Mouse (Mus musculus): ENCODE data around the gene Scaper. TPM values are rescaled to one million over a fixed set of nuclear protein-coding genes. Genes with fewer than 3 reads are reported as not detected.
A peak's percentile ranks its signal among the peaks of the same experiment; 100 is the strongest.

Scaper gene
- polyA plus RNA-seq, 1 experiment from 2014 or later = 9.2 TPM

- peak; percentile 70 for DNase-seq (ENCODE audit: low spot score)
Measured at GRCm38 (mm10) chr9:55540888-55541287, 397.0 kb downstream of the Scaper start.

DNA sequence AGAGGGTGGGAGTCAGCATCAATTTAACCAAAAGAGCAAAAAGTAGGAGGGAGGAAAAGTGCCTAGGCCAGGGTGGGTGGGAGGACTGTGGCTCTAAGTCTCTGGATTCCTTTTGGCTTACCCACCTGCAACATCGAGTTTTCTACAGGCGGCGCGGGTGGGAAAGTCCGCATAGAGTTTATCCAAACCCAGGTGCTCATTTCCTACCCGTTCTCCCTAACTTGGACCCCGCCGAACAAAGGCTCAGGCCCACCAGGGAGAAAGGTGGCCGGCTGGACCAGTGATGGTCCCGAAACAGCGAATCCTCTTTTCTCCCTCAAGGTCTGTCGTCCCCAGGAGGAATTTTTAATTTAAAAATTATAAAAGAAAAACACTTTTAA, 397.5 kb downstream of the Scaper start:
- no peak for DNase-seq (ENCODE audit: low spot score)

DNA sequence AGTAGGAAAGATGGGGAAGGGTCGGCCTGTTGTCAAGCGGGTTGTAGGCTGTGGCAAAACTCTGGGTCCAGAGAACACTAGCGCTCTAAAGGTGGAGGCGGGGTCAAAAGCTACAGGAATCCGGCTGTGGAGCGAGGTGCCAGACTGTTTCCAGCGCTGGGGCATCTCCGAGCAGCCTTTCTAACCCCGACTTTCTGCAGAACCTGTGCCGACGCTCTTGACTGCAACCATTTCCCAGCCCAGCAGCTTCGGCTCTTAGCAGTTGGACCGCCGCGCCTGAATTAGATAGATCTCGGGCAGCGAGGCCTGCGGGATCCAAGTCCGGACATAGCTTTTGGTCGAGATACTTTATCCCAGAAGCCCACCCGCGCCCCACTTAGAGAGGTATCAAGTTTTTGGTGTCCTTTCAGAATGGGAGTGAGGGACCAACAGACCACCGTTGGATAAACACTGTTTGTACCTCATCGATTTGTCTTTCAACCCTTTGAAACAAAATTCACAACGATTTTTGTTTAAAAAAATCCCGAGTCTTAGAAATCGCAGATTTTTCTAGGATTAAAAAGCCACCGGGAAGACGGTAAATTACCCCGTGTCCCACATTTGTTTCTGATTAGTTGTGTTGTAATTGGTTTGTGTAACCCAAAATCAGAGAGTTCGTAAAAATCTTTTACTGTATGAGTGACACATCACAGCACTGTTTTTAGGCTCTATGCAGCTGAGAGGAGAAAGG, 398.1 kb downstream of the Scaper start:
- DNase-seq (ENCODE audit: low spot score) = peak; percentile 8

GRCm38 (mm10) chr9:55539006-55539405, 398.9 kb downstream of the Scaper start:
- DNase-seq (ENCODE audit: low spot score) = no peak

DNA sequence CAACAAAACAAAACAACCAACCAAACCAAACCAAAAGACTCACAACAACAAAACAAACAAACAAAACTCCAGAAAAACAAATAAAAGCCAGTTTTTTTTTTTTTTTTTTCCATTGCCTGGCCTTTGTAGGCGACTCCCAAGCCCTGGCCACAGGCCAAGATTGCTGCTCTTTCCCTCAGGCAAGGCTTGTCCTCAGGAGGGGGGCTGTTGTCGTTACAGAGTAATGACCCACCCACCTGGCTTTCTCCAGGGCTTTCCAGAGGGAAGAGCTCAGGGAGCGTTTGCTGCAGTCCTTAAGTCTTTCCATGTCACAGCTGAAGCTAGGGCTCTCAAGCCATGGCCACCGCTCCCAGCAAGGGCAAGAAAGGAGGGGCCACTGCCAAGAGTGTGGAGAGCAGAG, 399.5 kb downstream of the Scaper start, which contains the start of gene Isl2:
TSS of gene Isl2 (plus strand) at position 296 of the 400 bp plus-strand sequence.
- no peak for DNase-seq (ENCODE audit: low spot score)

GRCm38 (mm10) chr9:55535907-55536306, 402.0 kb downstream of the Scaper start:
- peak; percentile 45 for DNase-seq (ENCODE audit: low spot score)

DNA sequence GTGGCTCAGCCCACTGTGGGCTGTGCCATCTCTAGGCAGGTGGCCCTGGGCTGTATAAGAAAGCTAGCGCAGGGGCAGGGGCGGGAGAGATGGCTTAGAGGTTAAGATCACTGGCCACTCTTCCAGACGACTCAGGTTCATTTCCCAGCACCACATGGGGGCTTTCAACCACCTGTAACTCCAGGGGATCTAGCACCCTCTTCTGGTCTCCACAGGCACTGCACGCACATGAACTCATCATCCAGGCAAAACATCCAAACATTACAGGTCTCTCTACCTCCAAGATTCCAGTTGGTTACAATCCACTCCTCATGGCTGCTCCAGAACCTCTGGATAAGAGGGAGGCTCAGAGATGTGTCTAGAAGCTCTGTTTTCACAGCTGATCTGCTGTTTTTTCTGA, 412.2 kb downstream of the Scaper start:
- peak; percentile 38 for DNase-seq (ENCODE audit: low spot score)

GRCm38 (mm10) chr9:55512027-55512543, 425.8 kb downstream of the Scaper start, which contains the start of gene Etfa:
Gene Etfa, minus strand, starts transcription at chr9:55512243.
- DNase-seq (ENCODE audit: low spot score) = peak; percentile 97

DNA sequence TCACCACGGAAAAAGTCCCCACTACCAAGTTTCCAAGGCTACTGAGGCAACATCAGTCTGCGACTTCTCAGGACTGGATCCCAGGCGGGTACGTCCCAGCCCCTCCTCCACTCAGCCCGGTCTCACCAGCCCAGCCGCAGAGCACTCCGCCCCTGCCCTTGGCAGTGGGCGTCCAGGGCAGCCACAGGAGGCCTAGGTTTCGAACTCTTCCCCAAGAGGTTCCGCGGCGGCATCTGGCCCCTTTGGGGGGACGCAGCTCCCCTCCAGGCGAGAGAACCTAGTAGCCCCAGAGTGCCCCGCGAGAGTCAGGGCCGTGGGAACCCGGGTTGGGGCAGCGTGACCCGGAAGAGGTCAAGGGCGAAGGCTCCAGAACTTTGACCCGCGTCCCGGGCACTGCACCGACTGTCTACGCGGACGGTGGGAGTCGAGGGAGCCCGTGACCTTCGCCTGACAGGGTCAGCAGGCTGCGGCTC, 426.4 kb downstream of the Scaper start:
- DNase-seq (ENCODE audit: low spot score) = peak; percentile 49

DNA sequence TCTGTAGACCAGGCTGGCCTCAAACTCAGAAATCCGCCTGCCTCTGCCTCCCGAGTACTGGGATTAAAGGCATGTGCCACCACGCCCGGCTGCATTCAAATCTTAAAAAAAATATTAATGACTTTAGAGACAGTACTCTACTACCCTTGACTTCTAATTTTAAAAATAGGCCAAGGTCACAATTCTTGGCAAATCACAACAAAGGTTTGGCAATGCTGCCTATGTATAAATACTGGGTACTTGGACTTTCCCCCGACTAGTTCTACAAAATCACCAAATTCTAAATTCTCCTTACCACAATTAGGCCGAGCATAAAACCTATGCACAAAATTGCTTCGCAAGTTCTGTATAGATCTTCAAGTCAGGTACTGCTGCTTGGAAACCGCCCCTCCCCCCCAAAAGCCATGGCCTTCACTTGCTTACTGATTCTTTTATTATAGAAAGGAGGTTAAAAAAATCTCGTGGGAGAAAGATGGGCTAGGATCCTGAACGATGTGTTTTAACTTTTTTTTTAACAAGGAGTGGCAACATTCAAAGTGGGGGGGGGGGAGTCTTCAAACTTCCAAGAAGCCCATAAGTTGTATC, 427.2 kb downstream of the Scaper start:
- DNase-seq (ENCODE audit: low spot score) = no peak

GRCm38 (mm10) chr9:55509731-55510130, 428.2 kb downstream of the Scaper start:
- DNase-seq (ENCODE audit: low spot score) = no peak

DNA sequence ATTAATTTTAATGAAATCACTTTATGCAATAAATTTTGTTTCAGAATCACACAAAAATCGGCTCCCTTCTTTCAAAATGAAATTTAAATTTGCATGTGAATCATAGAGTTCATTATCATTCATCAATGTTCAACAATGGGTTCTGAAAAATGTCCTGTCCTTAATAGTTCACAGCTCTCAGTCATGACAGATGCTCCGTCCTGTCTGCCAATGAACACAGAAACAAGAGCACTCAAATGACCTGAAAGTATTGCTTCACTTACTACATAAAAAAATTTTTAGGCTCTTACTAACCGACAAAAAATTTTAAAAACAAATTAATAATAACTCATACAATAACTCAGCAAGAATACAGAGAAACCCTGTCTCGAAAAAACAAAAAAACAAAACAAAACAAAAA, 429.2 kb downstream of the Scaper start:
- DNase-seq (ENCODE audit: low spot score) = no peak

DNA sequence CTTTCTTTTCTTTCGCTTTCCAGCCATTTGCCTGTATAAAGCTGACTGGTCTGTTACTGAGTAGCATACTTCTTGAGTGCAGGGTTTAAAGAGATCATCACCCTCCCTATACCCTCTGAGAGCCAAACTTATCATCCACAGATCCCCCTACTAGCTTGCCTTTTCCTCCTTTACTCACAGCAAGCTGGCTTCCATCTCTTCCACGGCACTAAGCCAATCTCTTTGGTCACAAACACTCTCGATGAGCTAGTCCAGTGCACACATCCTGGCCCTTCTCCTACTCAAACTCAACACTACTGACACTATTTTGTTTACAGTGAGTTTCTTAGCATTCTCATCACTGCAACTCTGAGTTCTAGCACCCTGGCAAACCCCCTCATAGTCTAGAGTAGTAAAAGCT, 430.0 kb downstream of the Scaper start:
- no peak for DNase-seq (ENCODE audit: low spot score)

Other genes with a start within 250 kb of the Scaper start
- gene 4930563M21Rik, start 72.4 kb upstream of the Scaper start, polyA plus RNA-seq (2015; fragmentation: Nextera tagmentation; extraction: Ambion mirVana) = not detected in 2 replicates
- 104 and 110 TPM in 2 replicates for gene Rcn2, start 103.7 kb upstream of the Scaper start, polyA plus RNA-seq (2015; fragmentation: Nextera tagmentation; extraction: Ambion mirVana)
- gene Pstpip1, start 151.8 kb upstream of the Scaper start, polyA plus RNA-seq (2015; fragmentation: Nextera tagmentation; extraction: Ambion mirVana) = 68.2 and 72.6 TPM in 2 replicates
- gene Tspan3, start 227.4 kb upstream of the Scaper start, polyA plus RNA-seq (2015; fragmentation: Nextera tagmentation; extraction: Ambion mirVana) = 207 and 219 TPM in 2 replicates

Data from thymus, postnatal 0 days (tissue).